Mouse (Mus musculus) megakaryocyte progenitor cell, adult 5-6 weeks (primary cell): ENCODE results near the gene Stard5. TPM values are rescaled to one million over a fixed set of nuclear protein-coding genes. Genes with fewer than 3 reads are reported as not detected.

Experiments
- ATAC-seq: replicated peaks from 2 replicates; pipeline ENCODE4 v1.8.0; 2016; ENCODE audit warnings: mild to moderate bottlenecking, moderate TSS enrichment, inconsistent platforms; ENCODE audit not compliant: poor library complexity
- total RNA-seq, 2 experiments: library from RNA; stranded (forward) in 1 of 2; stranded (reverse) in 1 of 2; fragments of 157-497, 149-512 nt in 1 of 2; fragments of 200-1000 nt in 1 of 2; gene quantifications; 2 replicates each; pipeline versions ENCODE4 v1.2.3 to v1.2.4; 2015 to 2017

The Stard5 gene
- 9.4 and 11.3 TPM in 2 replicates for total RNA-seq (2015)
- 10.0 and 11.0 TPM in 2 replicates for total RNA-seq (2017)

- ATAC-seq: peak; percentile 93
Observed at GRCm38 (mm10) chr7:83631828-83632681, at the start of gene Stard5. Gene Stard5, plus strand, starts transcription at chr7:83631959.

GRCm38 (mm10) chr7:83584639-83585471 is 46.9 kb upstream of the Stard5 start, which contains the start of gene Tmc3:
Gene Tmc3, plus strand, starts transcription at chr7:83584927.
- ATAC-seq: peak; percentile 92

- ATAC-seq: no peak
Observed at GRCm38 (mm10) chr7:83594056-83594455, 37.7 kb upstream of the Stard5 start.

- ATAC-seq: no peak
Observed at GRCm38 (mm10) chr7:83597063-83597462, 34.7 kb upstream of the Stard5 start.

GRCm38 (mm10) chr7:83598997-83599912 is 32.5 kb upstream of the Stard5 start:
- ATAC-seq: peak; percentile 71

- peak; percentile 91 for ATAC-seq
Observed at GRCm38 (mm10) chr7:83599913-83600286, 31.9 kb upstream of the Stard5 start.

GRCm38 (mm10) chr7:83604180-83604944 is 27.4 kb upstream of the Stard5 start:
- ATAC-seq: no peak

GRCm38 (mm10) chr7:83606796-83607195 is 25.0 kb upstream of the Stard5 start:
- no peak for ATAC-seq

GRCm38 (mm10) chr7:83609891-83610290 is 21.9 kb upstream of the Stard5 start:
- no peak for ATAC-seq

- no peak for ATAC-seq
Observed at GRCm38 (mm10) chr7:83611886-83612285, 19.9 kb upstream of the Stard5 start.

GRCm38 (mm10) chr7:83615272-83615671 is 16.5 kb upstream of the Stard5 start:
- no peak for ATAC-seq

- ATAC-seq: peak; percentile 58
Observed at GRCm38 (mm10) chr7:83615815-83616214, 15.9 kb upstream of the Stard5 start.

- ATAC-seq: peak; percentile 91
Observed at GRCm38 (mm10) chr7:83616268-83616667, 15.5 kb upstream of the Stard5 start.

- ATAC-seq: no peak
Observed at GRCm38 (mm10) chr7:83618709-83619108, 13.1 kb upstream of the Stard5 start.

GRCm38 (mm10) chr7:83622582-83622981 is 9.2 kb upstream of the Stard5 start:
- no peak for ATAC-seq

GRCm38 (mm10) chr7:83624065-83624464 is 7.7 kb upstream of the Stard5 start:
- no peak for ATAC-seq

- ATAC-seq: no peak
Observed at GRCm38 (mm10) chr7:83626557-83627257, 5.1 kb upstream of the Stard5 start.

GRCm38 (mm10) chr7:83627369-83627768 is 4.4 kb upstream of the Stard5 start:
- ATAC-seq: no peak
